Mouse (Mus musculus) E14TG2a.4 (cell line): ENCODE results near the gene Rpn2.

ENCODE experiments used
- H3K27me3 ChIP-seq: 2 replicates; pipeline ENCODE4 v1.6.1; 2014; ENCODE audit warnings: low read length, control low read depth; ENCODE audit not compliant: insufficient read depth
- H3K36me3 ChIP-seq: 2 replicates; pipeline ENCODE4 v1.6.1; 2014; ENCODE audit warnings: low read length, control low read depth; ENCODE audit not compliant: insufficient read depth
- H3K4me1 ChIP-seq: replicated peaks from 2 replicates; pipeline ENCODE4 v1.6.1; 2014; ENCODE audit warnings: low read depth, low read length, control low read depth
- H3K4me3 ChIP-seq: replicated peaks from 2 replicates; pipeline ENCODE4 v1.5.1; 2014; ENCODE audit warnings: mild to moderate bottlenecking, low read length
- H3K9me3 ChIP-seq: 2 replicates; pipeline ENCODE4 v1.6.1; 2014; ENCODE audit warnings: low read length, control low read depth
- CTCF ChIP-seq: conservative IDR thresholded peaks from 2 replicates; pipeline ENCODE4 v1.5.1; 2014; ENCODE audit warnings: low read length
- NANOG ChIP-seq: IDR thresholded peaks from 2 replicates; pipeline ENCODE4 v1.6.1; 2014; ENCODE audit warnings: borderline replicate concordance, low read length, mixed read lengths
- POU5F1 ChIP-seq: IDR thresholded peaks from 2 replicates; pipeline ENCODE4 v1.6.1; 2014; ENCODE audit warnings: low read length, borderline replicate concordance

The Rpn2 gene

GRCm38 (mm10) chr2:157278717-157279415 is at the start of gene Rpn2:
TSS of gene Rpn2 (plus strand) at chr2:157279017.
- Histone ChIP-seq H3K4me3 (peak within 1 kb of the TSS; percentile 99), H3K36me3 (peaks cover 30% of the 10 kb centered on the region), H3K9me3 (no peaks in the 10 kb centered on the region), H3K4me1 (peaks cover 48% of the 10 kb centered on the region), H3K27me3 (no peaks in the 10 kb centered on the region)
- TF ChIP-seq POU5F1 (no peak), CTCF (no peak), NANOG (no peak)

- H3K9me3 ChIP-seq, result no peaks in the 10 kb centered on the region
- H3K4me3 ChIP-seq, result no peak overlapping the region
- H3K4me1 ChIP-seq, result peaks cover 15% of the 10 kb centered on the region
- H3K27me3 ChIP-seq, result peaks cover 29% of the 10 kb centered on the region
- H3K36me3 ChIP-seq, result no peaks in the 10 kb centered on the region
- TF ChIP-seq CTCF, result no peak
- TF ChIP-seq POU5F1, result no peak
- no peak for TF ChIP-seq NANOG
Measured at GRCm38 (mm10) chr2:157235946-157236345, 42.9 kb upstream of the Rpn2 start.

- no peak for TF ChIP-seq CTCF
- no peak for TF ChIP-seq NANOG
- H3K36me3 ChIP-seq, result no peaks in the 10 kb centered on the region
- H3K4me3 ChIP-seq, result no peak overlapping the region
- H3K4me1 ChIP-seq, result peaks cover 42% of the 10 kb centered on the region
- 0 out of 2 replicates have a peak, but pooled peaks cover 5% of the 10 kb centered on the region for H3K9me3 ChIP-seq
- peaks cover 23% of the 10 kb centered on the region for H3K27me3 ChIP-seq
Measured at GRCm38 (mm10) chr2:157245001-157245400, 33.8 kb upstream of the Rpn2 start.

- TF ChIP-seq NANOG, result no peak
- no peak for TF ChIP-seq CTCF
- no peak for TF ChIP-seq POU5F1
- peaks cover 48% of the 10 kb centered on the region for H3K4me1 ChIP-seq
- peaks cover 25% of the 10 kb centered on the region for H3K27me3 ChIP-seq
Measured at GRCm38 (mm10) chr2:157245603-157246002, 33.2 kb upstream of the Rpn2 start.

GRCm38 (mm10) chr2:157248111-157248510 is 30.7 kb upstream of the Rpn2 start:
- Histone ChIP-seq H3K36me3 (no peaks in the 10 kb centered on the region), H3K9me3 (peaks cover 6% of the 10 kb centered on the region), H3K4me1 (peaks cover 51% of the 10 kb centered on the region), H3K27me3 (peaks cover 36% of the 10 kb centered on the region), H3K4me3 (peak overlapping the region; percentile 45; the same call in 1 of the 2 replicates)
- TF ChIP-seq NANOG, result peak; percentile 52; the same call in 1 of the 2 replicates
- no peak for TF ChIP-seq CTCF
- no peak; the same call in 1 of the 2 replicates for TF ChIP-seq POU5F1

More at GRCm38 (mm10) chr2:157245603-157246002, 33.2 kb upstream of the Rpn2 start:
- Histone ChIP-seq H3K4me3 (no peak overlapping the region), H3K9me3 (0 out of 2 replicates have a peak, but pooled peaks cover 5% of the 10 kb centered on the region), H3K36me3 (no peaks in the 10 kb centered on the region)

GRCm38 (mm10) chr2:157259720-157260119 is 19.1 kb upstream of the Rpn2 start:
- no peaks in the 10 kb centered on the region for H3K9me3 ChIP-seq
- H3K36me3 ChIP-seq, result no peaks in the 10 kb centered on the region
- H3K4me1 ChIP-seq, result peaks cover 8% of the 10 kb centered on the region; the same call in 1 of the 2 replicates
- no peak overlapping the region for H3K4me3 ChIP-seq
- peaks cover 20% of the 10 kb centered on the region for H3K27me3 ChIP-seq
- no peak for TF ChIP-seq POU5F1
- no peak for TF ChIP-seq NANOG
- TF ChIP-seq CTCF, result peak; percentile 94

GRCm38 (mm10) chr2:157261930-157262329 is 16.9 kb upstream of the Rpn2 start:
- no peak overlapping the region for H3K4me3 ChIP-seq
- no peaks in the 10 kb centered on the region for H3K9me3 ChIP-seq
- no peaks in the 10 kb centered on the region; the same call in 1 of the 2 replicates for H3K4me1 ChIP-seq
- TF ChIP-seq NANOG (no peak), POU5F1 (no peak), CTCF (no peak)
- no peaks in the 10 kb centered on the region for H3K36me3 ChIP-seq
- H3K27me3 ChIP-seq, result peaks cover 11% of the 10 kb centered on the region

- no peaks in the 10 kb centered on the region for H3K9me3 ChIP-seq
- H3K36me3 ChIP-seq, result no peaks in the 10 kb centered on the region
- no peaks in the 10 kb centered on the region; the same call in 1 of the 2 replicates for H3K4me1 ChIP-seq
- peaks cover 8% of the 10 kb centered on the region for H3K27me3 ChIP-seq
- TF ChIP-seq CTCF (no peak), POU5F1 (no peak)
- no peak overlapping the region for H3K4me3 ChIP-seq
Measured at GRCm38 (mm10) chr2:157262506-157262905, 16.3 kb upstream of the Rpn2 start.
